ENCODE assay signal across 12 mouse cellular contexts in the genomic region with DNA sequence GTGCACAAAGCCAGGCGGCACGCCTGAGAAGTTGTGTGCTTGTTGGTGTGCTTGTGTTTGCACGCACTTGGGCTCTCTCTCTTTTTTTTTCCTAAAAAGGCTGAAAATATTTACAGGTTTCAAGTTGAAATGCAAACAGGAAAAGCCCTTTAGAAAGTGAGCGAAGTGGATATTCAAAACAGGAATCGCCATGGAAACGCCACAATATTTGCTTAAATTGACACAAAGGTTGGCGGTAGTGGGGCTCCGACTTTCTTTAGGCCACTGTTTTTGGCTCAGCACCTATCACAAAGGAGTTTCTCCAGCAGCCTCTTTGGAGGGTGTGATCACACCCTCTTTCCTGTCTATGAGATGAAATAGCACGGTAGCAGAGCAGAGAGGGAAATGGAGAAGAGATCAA. TPM values are rescaled to one million over a fixed set of nuclear protein-coding genes. Genes with fewer than 3 reads are reported as not detected.
DNase-seq lines count a peak whose midpoint lies in the region; ATAC-seq and TF ChIP-seq lines count a peak whose summit lies in the region.
"Had no signal": no experiment of that assay in that cellular context is flagged by ENCODE, and none has a peak within 500 bp of the region (broad histone marks: within the 10 kb centered on the region; RNA-seq: fewer than 3 reads in every experiment).

No protein-coding gene starts in this region.

- no peaks in the 10 kb centered on the region for H3K9me3 ChIP-seq in kidney, embryonic 16.5 days (ENCODE audit: low read length)
- H3K9me3 ChIP-seq in forebrain, embryonic 16.5 days (ENCODE audit: control insufficient read depth, low read length): no peaks in the 10 kb centered on the region
- H3K9me3 ChIP-seq: hindbrain, embryonic 15.5 days had no signal

- 55% methylated on average over 9 of the region's 9 CpGs for WGBS in kidney, embryonic 16.5 days
- WGBS in forebrain, embryonic 16.5 days: 20% methylated on average over 9 of the region's 9 CpGs

- H3K27me3 ChIP-seq in kidney, embryonic 16.5 days (ENCODE audit: insufficient read depth, low read length): no peaks in the 10 kb centered on the region
- H3K27me3 ChIP-seq in forebrain, embryonic 16.5 days (replicated peaks; ENCODE audit: control insufficient read depth, insufficient read depth, low read length): peaks cover 7% of the 10 kb centered on the region

- H3K4me1 ChIP-seq in kidney, embryonic 16.5 days (ENCODE audit: insufficient read depth, low read length): peaks cover 49% of the 10 kb centered on the region
- H3K4me1 ChIP-seq in forebrain, embryonic 16.5 days (replicated peaks; ENCODE audit: control insufficient read depth, insufficient read depth, low read length): peaks cover 24% of the 10 kb centered on the region

- intact Hi-C loops in left cerebral cortex, adult 2 months (cut with DNase I): no loop called here

- ATAC-seq in kidney, embryonic 16.5 days (ENCODE audit: low FRiP score, low TSS enrichment): no peak
- 0 out of 2 replicates have a peak, but pooled peaks have one; percentile 30 for ATAC-seq in forebrain, embryonic 16.5 days

- no peak for TF ChIP-seq CTCF in left cerebral cortex, adult 2 months (IDR thresholded peaks at IDR 0.05)

- H3K36me3 ChIP-seq in kidney, embryonic 16.5 days (ENCODE audit: insufficient read depth, low read length): peaks cover 3% of the 10 kb centered on the region; the same call in 1 of the 2 replicates
- no peaks in the 10 kb centered on the region for H3K36me3 ChIP-seq in forebrain, embryonic 16.5 days (ENCODE audit: control insufficient read depth, insufficient read depth)
- H3K36me3 ChIP-seq: hindbrain, embryonic 15.5 days had no signal

- DNase-seq in embryo, embryonic 10.5 days (ENCODE audit: low spot score): peak; percentile 69
- DNase-seq in embryo, embryonic 10 days (ENCODE audit: low spot score): no peak
- no peak for DNase-seq in kidney, adult 8-10 months
- DNase-seq in lung, postnatal 14 days: peak; percentile 17
- no peak for DNase-seq in left cerebral cortex, adult 2 months (ENCODE audit: extremely low spot score in 1 of 2, low spot score in 2 of 2)
- DNase-seq in spleen, postnatal 10 days (ENCODE audit: low spot score in 2 of 2): no peak
- DNase-seq: retina, postnatal 1 day had no signal

- H3K27ac ChIP-seq in kidney, embryonic 16.5 days (ENCODE audit: low read length): 0 out of 2 replicates have a peak overlapping the region, but pooled peaks have one; percentile 53
- no peak overlapping the region for H3K27ac ChIP-seq in forebrain, embryonic 16.5 days (ENCODE audit: low read length)
- H3K27ac ChIP-seq in left cerebral cortex, adult 2 months: no peak overlapping the region
- H3K27ac ChIP-seq: hindbrain, embryonic 15.5 days; liver, embryonic 14.5 days had no signal

- no peak overlapping the region for H3K4me3 ChIP-seq in kidney, embryonic 16.5 days (ENCODE audit: low read length)
- H3K4me3 ChIP-seq in forebrain, embryonic 16.5 days (replicated peaks; ENCODE audit: low read length): no peak overlapping the region
- no peak overlapping the region for H3K4me3 ChIP-seq in left cerebral cortex, adult 2 months
- H3K4me3 ChIP-seq: hindbrain, embryonic 15.5 days; myocyte had no signal

- no peak overlapping the region for H3K4me2 ChIP-seq in kidney, embryonic 16.5 days (replicated peaks; ENCODE audit: low read depth, low read length)
- no peak overlapping the region for H3K4me2 ChIP-seq in forebrain, embryonic 16.5 days (ENCODE audit: low read length)
- H3K4me2 ChIP-seq: hindbrain, embryonic 15.5 days had no signal

- no peak overlapping the region for H3K9ac ChIP-seq in kidney, embryonic 16.5 days (replicated peaks; ENCODE audit: low read length)
- no peak overlapping the region for H3K9ac ChIP-seq in forebrain, embryonic 16.5 days (replicated peaks; ENCODE audit: low read depth, low read length)
- H3K9ac ChIP-seq: hindbrain, embryonic 15.5 days; liver, embryonic 14.5 days had no signal

RNA-seq across cellular contexts. Expression of gene Casz1, which starts 32.8 kb away (rescaled TPM):
- 5.4 and 8.8 TPM in 2 replicates for polyA plus RNA-seq in kidney, embryonic 16.5 days (2015; fragmentation: Nextera tagmentation; extraction: Ambion mirVana)
- polyA plus RNA-seq in forebrain, embryonic 16.5 days (2015; fragmentation: Nextera tagmentation; extraction: Ambion mirVana): 0.98 and 1.0 TPM in 2 replicates
- 1 to 10 TPM; 1.0 to 1.5 TPM for total RNA-seq in left cerebral cortex, adult 2 months (2021)

Comparison
In these comparisons a context has a peak if more than half of its experiments do, and no peak if none do; other contexts are left out.
1. DNase-seq: peak in embryo, embryonic 10.5 days (single experiment) and lung, postnatal 14 days (single experiment); none in embryo, embryonic 10 days (single experiment), kidney, adult 8-10 months (0 of 2), left cerebral cortex, adult 2 months (0 of 2) and spleen, postnatal 10 days (0 of 2).